Mouse (Mus musculus): ENCODE results near the gene Osbpl8. TPM values are rescaled to one million over a fixed set of nuclear protein-coding genes. Genes with fewer than 3 reads are reported as not detected.

Gene Osbpl8
- total and polyA plus RNA-seq, 2 experiments: 3.7 to 30.0 TPM

- no peaks in the 10 kb centered on the region for H3K4me1 ChIP-seq (ENCODE audit: control insufficient read depth, insufficient read depth, low read length)
- 89% methylated on average over 7 of the region's 7 CpGs for WGBS
- H3K79me2 ChIP-seq (ENCODE audit: control insufficient read depth, insufficient read depth, low read length): no peaks in the 10 kb centered on the region
Measured at GRCm38 (mm10) chr10:111341761-111342160, 177.2 kb downstream of the Osbpl8 start.

GRCm38 (mm10) chr10:111343555-111343954 lies 179.0 kb downstream of the Osbpl8 start:
- no peak overlapping the region for H3K9ac ChIP-seq (ENCODE audit: low read depth, low read length)

More at GRCm38 (mm10) chr10:111341761-111342160, 177.2 kb downstream of the Osbpl8 start:
- Histone ChIP-seq H3K27me3 (ENCODE audit: control insufficient read depth, insufficient read depth, low read length) (no peaks in the 10 kb centered on the region), H3K4me3 (ENCODE audit: insufficient read depth, low read depth, low read length) (no peak overlapping the region), H3K36me3 (ENCODE audit: control insufficient read depth, insufficient read depth, low read length) (no peaks in the 10 kb centered on the region), H3K9ac (ENCODE audit: low read depth, low read length) (no peak overlapping the region), H3K27ac (replicated peaks; ENCODE audit: insufficient read depth, low read depth, low read length) (no peak overlapping the region)
- no peak for DNase-seq (ENCODE audit: extremely low read depth, low read depth, low spot score)
- no peak for TF ChIP-seq POLR2A (IDR thresholded peaks at IDR 0.05; ENCODE audit: extremely low read depth, insufficient read depth, low read length)
- no peak for TF ChIP-seq CTCF (IDR thresholded peaks at IDR 0.05; ENCODE audit: low read depth, low read length)

More at GRCm38 (mm10) chr10:111343555-111343954, 179.0 kb downstream of the Osbpl8 start:
- H3K36me3 ChIP-seq (ENCODE audit: control insufficient read depth, insufficient read depth, low read length): no peaks in the 10 kb centered on the region
- H3K4me3 ChIP-seq (ENCODE audit: insufficient read depth, low read depth, low read length): no peak overlapping the region
- no peaks in the 10 kb centered on the region for H3K4me1 ChIP-seq (ENCODE audit: control insufficient read depth, insufficient read depth, low read length)
- 96% methylated on average over 5 of the region's 5 CpGs for WGBS
- H3K79me2 ChIP-seq (ENCODE audit: control insufficient read depth, insufficient read depth, low read length): no peaks in the 10 kb centered on the region
- TF ChIP-seq CTCF (IDR thresholded peaks at IDR 0.05; ENCODE audit: low read depth, low read length) (no peak), POLR2A (IDR thresholded peaks at IDR 0.05; ENCODE audit: extremely low read depth, insufficient read depth, low read length) (no peak)
- DNase-seq (ENCODE audit: extremely low read depth, low read depth, low spot score): no peak
- no peaks in the 10 kb centered on the region for H3K27me3 ChIP-seq (ENCODE audit: control insufficient read depth, insufficient read depth, low read length)
- no peak overlapping the region for H3K27ac ChIP-seq (replicated peaks; ENCODE audit: insufficient read depth, low read depth, low read length)

Other genes starting within 250 kb of the Osbpl8 start
- 73.6 and 76.8 TPM in 2 replicates for gene Csrp2, start 245.0 kb upstream of the Osbpl8 start, total RNA-seq (2014; rRNA removed)
- 26.0 and 30.1 TPM in 2 replicates for gene Csrp2, start 245.0 kb upstream of the Osbpl8 start, polyA plus RNA-seq (2012; rRNA removed)
- 17.7 and 20.0 TPM in 2 replicates for gene Zdhhc17, start 154.6 kb upstream of the Osbpl8 start, total RNA-seq (2014; rRNA removed)
- 4.1 and 6.3 TPM in 2 replicates for gene Zdhhc17, start 154.6 kb upstream of the Osbpl8 start, polyA plus RNA-seq (2012; rRNA removed)
- 5.2 and 6.2 TPM in 2 replicates for gene Bbs10, start 133.9 kb downstream of the Osbpl8 start, total RNA-seq (2014; rRNA removed)
- 1.3 and 1.6 TPM in 2 replicates for gene Bbs10, start 133.9 kb downstream of the Osbpl8 start, polyA plus RNA-seq (2012; rRNA removed)

All from liver, adult 2 months (tissue).